Comparison of ENCODE assay signal across 9 mouse cellular contexts in the genomic region with DNA sequence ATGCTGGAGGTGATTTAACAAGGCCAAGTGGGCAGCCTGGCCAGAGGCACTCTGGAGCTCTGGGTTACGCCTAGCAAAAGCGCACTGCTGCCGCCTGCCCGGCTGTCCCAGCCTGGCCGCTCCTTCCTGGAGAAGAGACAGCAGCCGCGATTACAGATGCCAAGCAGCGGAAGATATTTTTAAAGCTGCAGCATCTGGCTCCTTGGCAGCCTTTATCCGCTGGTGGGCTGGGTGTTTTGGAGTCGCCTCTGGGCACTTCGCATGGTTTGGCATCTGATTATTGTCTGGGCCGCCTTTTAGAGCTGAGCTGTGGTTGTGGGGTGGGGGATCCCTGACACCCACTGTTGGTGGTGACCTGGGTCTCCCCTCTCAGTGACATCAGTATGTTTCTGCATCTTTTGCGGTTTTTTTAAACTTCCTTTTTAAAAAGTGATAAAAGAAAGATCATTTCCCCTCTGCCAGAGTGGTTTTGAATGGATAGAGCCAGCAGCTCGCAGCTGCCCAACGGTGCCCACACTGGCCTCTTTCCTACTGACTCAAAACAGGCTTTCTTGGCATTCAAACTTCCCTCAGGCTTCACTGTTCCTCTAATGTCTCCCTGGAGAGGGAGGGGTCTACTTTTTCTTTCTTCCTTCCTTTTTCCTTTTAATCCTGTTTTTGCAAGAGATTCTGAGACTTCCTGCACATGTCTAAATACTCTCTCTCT.
DNase-seq lines count a peak whose midpoint lies in the region; ATAC-seq lines count a peak whose summit lies in the region.
"Had no signal": no experiment of that assay in that cellular context is flagged by ENCODE, and none has a peak within 500 bp of the region (broad histone marks: within the 10 kb centered on the region; RNA-seq: fewer than 3 reads in every experiment).

No protein-coding gene starts in this region.

- no peak for DNase-seq in kidney, adult 18-20 months
- peak; percentile 27 for DNase-seq in cerebellum, adult 9-11 months
- DNase-seq in gastrocnemius, postnatal 14 days, result peak; percentile 72
- peak; percentile 20 to 44 for DNase-seq in lung, postnatal 4 days
- peak; percentile 5 for DNase-seq in thymus, postnatal 25 days
- no peak for DNase-seq in liver, embryonic 11.5 days (ENCODE audit: low spot score)

- H3K27me3 ChIP-seq in kidney, embryonic 16.5 days (ENCODE audit: insufficient read depth, low read length), result no peaks in the 10 kb centered on the region
- no peaks in the 10 kb centered on the region for H3K27me3 ChIP-seq in intestine, embryonic 16.5 days (replicated peaks; ENCODE audit: control insufficient read depth, insufficient read depth, low read length)
- no peaks in the 10 kb centered on the region for H3K27me3 ChIP-seq in liver, embryonic 11.5 days (replicated peaks; ENCODE audit: control insufficient read depth, insufficient read depth, low read length)
- H3K27me3 ChIP-seq: midbrain, embryonic 12.5 days had no signal

- 54% methylated on average over 15 of the region's 15 CpGs for WGBS in kidney, embryonic 16.5 days
- WGBS in intestine, embryonic 16.5 days, result 47% methylated on average over 15 of the region's 15 CpGs
- WGBS in liver, embryonic 11.5 days, result 57% methylated on average over 15 of the region's 15 CpGs

- H3K4me2 ChIP-seq in kidney, embryonic 16.5 days (replicated peaks; ENCODE audit: low read depth, low read length), result 0 out of 2 replicates have a peak overlapping the region, but pooled peaks have one; percentile 7
- H3K4me2 ChIP-seq in intestine, embryonic 16.5 days (ENCODE audit: low read depth, low read length), result peak overlapping the region; percentile 13; the same call in 1 of the 2 replicates
- no peak overlapping the region for H3K4me2 ChIP-seq in liver, embryonic 11.5 days
- H3K4me2 ChIP-seq: midbrain, embryonic 12.5 days had no signal

- no peak overlapping the region for H3K27ac ChIP-seq in kidney, embryonic 16.5 days (ENCODE audit: low read length)
- no peak overlapping the region for H3K27ac ChIP-seq in intestine, embryonic 16.5 days (ENCODE audit: low read length)
- no peak overlapping the region for H3K27ac ChIP-seq in liver, embryonic 11.5 days (ENCODE audit: low read depth, low read length)
- H3K27ac ChIP-seq: midbrain, embryonic 12.5 days had no signal

- 0 out of 2 replicates have a peak overlapping the region, but pooled peaks have one; percentile 11 for H3K9ac ChIP-seq in kidney, embryonic 16.5 days (replicated peaks; ENCODE audit: low read length)
- H3K9ac ChIP-seq in intestine, embryonic 16.5 days (ENCODE audit: low read depth, low read length), result no peak overlapping the region
- no peak overlapping the region for H3K9ac ChIP-seq in liver, embryonic 11.5 days (ENCODE audit: low read depth, low read length)
- H3K9ac ChIP-seq: midbrain, embryonic 12.5 days had no signal

- H3K36me3 ChIP-seq in kidney, embryonic 16.5 days (ENCODE audit: insufficient read depth, low read length), result no peaks in the 10 kb centered on the region
- H3K36me3 ChIP-seq in intestine, embryonic 16.5 days (ENCODE audit: control insufficient read depth, insufficient read depth, low read length), result no peaks in the 10 kb centered on the region
- H3K36me3 ChIP-seq in liver, embryonic 11.5 days (ENCODE audit: control insufficient read depth, insufficient read depth, low read length), result no peaks in the 10 kb centered on the region
- H3K36me3 ChIP-seq: midbrain, embryonic 12.5 days had no signal

- no peak overlapping the region for H3K4me3 ChIP-seq in kidney, embryonic 16.5 days (ENCODE audit: low read length)
- H3K4me3 ChIP-seq in intestine, embryonic 16.5 days (ENCODE audit: low read length), result no peak overlapping the region
- H3K4me3 ChIP-seq in liver, embryonic 11.5 days (ENCODE audit: low read depth, low read length), result no peak overlapping the region
- H3K4me3 ChIP-seq: midbrain, embryonic 12.5 days had no signal

- H3K4me1 ChIP-seq in kidney, embryonic 16.5 days (ENCODE audit: insufficient read depth, low read length), result peaks cover 6% of the 10 kb centered on the region; the same call in 1 of the 2 replicates
- peaks cover 5% of the 10 kb centered on the region; the same call in 1 of the 2 replicates for H3K4me1 ChIP-seq in intestine, embryonic 16.5 days (ENCODE audit: control insufficient read depth, insufficient read depth, low read length)
- no peaks in the 10 kb centered on the region; the same call in 1 of the 2 replicates for H3K4me1 ChIP-seq in liver, embryonic 11.5 days (replicated peaks; ENCODE audit: control insufficient read depth, insufficient read depth, low read length)

- H3K9me3 ChIP-seq in kidney, embryonic 16.5 days (ENCODE audit: low read length), result no peaks in the 10 kb centered on the region
- H3K9me3 ChIP-seq in intestine, embryonic 16.5 days (ENCODE audit: control insufficient read depth, low read length), result no peaks in the 10 kb centered on the region
- H3K9me3 ChIP-seq in liver, embryonic 11.5 days (ENCODE audit: control insufficient read depth, low read length), result no peaks in the 10 kb centered on the region
- H3K9me3 ChIP-seq: midbrain, embryonic 12.5 days had no signal

- no peak; the same call in 1 of the 2 replicates for ATAC-seq in kidney, embryonic 16.5 days (ENCODE audit: low FRiP score, low TSS enrichment)
- ATAC-seq in intestine, embryonic 16.5 days, result no peak
- ATAC-seq in liver, embryonic 11.5 days (replicated peaks; ENCODE audit: low FRiP score), result no peak

- intact Hi-C loops in gastrocnemius, postnatal 14 days (cut with DNase I; ENCODE audit: low total_unique reads), result no loop called here

Comparison
In these comparisons a context has a peak if more than half of its experiments do, and no peak if none do; other contexts are left out.
1. DNase-seq: peak in cerebellum, adult 9-11 months (single experiment), gastrocnemius, postnatal 14 days (single experiment), lung, postnatal 4 days (2 of 2) and thymus, postnatal 25 days (single experiment); none in kidney, adult 18-20 months (single experiment) and liver, embryonic 11.5 days (single experiment).